Mouse (Mus musculus) B cell, adult (primary cell): ENCODE results near the gene Nat8. TPM values are rescaled to one million over a fixed set of nuclear protein-coding genes. Genes with fewer than 3 reads are reported as not detected.

Source experiments
- total RNA-seq: library from RNA; stranded (reverse); gene quantifications from 4 replicates; pipeline ENCODE4 v1.2.4, GENCODE M21; 2023; ENCODE audit not compliant: inconsistent age

The Nat8 gene
- total RNA-seq: not detected in 4 replicates

GRCm38 (mm10) chr6:85831796-85832321, at the start of gene Nat8:
Gene Nat8 (minus strand): TSS chr6:85832082.

GRCm38 (mm10) chr6:85869006-85869405, 37.1 kb upstream of the Nat8 start, which contains the start of gene Nat8f2:
Gene Nat8f2 (minus strand): TSS chr6:85869158.

GRCm38 (mm10) chr6:85820837-85821236, 11.0 kb downstream of the Nat8 start, which contains the start of the genes Nat8f6 and Nat8f5:
Gene Nat8f6 (minus strand): TSS chr6:85820954.
Gene Nat8f5 (minus strand): TSS chr6:85820972.

Other genes with a start within 250 kb of the Nat8 start
- gene Alms1, start 244.6 kb downstream of the Nat8 start, total RNA-seq: 4.5 to 5.8 TPM (median 5.3 TPM) in 4 replicates
- gene Nat8f7, start 118.9 kb downstream of the Nat8 start, total RNA-seq: not detected in 4 replicates
- not detected in 4 replicates for gene Nat8f3, start 66.3 kb downstream of the Nat8 start, total RNA-seq
- gene Nat8f6, start 11.1 kb downstream of the Nat8 start, total RNA-seq: not detected in 4 replicates
- not detected in 4 replicates for gene Nat8f5, start 11.1 kb downstream of the Nat8 start, total RNA-seq
- gene Nat8f2, start 37.1 kb upstream of the Nat8 start, total RNA-seq: 0.16 TPM in 1 of 4 replicates, not detected in the others
- gene Nat8f4, start 72.8 kb upstream of the Nat8 start, total RNA-seq: 1.6 to 4.6 TPM (median 2.6 TPM) in 4 replicates
- gene Tprkb, start 79.8 kb upstream of the Nat8 start, total RNA-seq: 15.3 to 19.3 TPM (median 17.7 TPM) in 4 replicates
- 2.1 to 4.3 TPM (median 3.7 TPM) in 4 replicates for gene Nat8f1, start 83.6 kb upstream of the Nat8 start, total RNA-seq
- 198 to 224 TPM (median 216 TPM) in 4 replicates for gene Dusp11, start 129.6 kb upstream of the Nat8 start, total RNA-seq
- gene Figla, start 184.1 kb upstream of the Nat8 start, total RNA-seq: not detected in 4 replicates
- gene Add2, start 196.6 kb upstream of the Nat8 start, total RNA-seq: not detected in 4 replicates